Mouse (Mus musculus) WW6 (cell line): ENCODE data around the gene Whrn.

ENCODE experiments used
- DNase-seq: peaks from one replicate; pipeline ENCODE4 v3.0.0-alpha.2; 2013; ENCODE audit warnings: low read depth, low spot score

Whrn gene

DNA sequence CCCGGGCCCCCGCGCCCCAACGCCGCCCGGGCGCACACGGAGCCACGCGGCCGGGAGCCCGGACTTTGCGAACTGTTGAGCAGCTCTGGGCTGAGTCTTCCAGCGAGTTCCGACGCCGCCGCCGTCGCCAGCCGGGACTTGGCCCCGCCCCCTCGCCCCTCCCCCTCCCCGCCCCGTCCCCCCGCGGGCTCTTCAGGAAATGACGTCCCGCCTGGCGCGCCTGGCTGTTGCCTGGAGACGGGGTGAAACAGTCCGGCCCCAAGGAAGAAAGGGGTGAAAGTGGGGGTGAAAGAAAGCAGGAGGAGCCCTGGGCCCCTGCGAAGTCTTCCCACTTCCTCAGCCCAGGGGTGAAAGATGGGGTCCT is at the start of gene Whrn:
Gene Whrn, minus strand, starts transcription at position 77 of the 364 bp plus-strand sequence.
- DNase-seq, result no peak

DNA sequence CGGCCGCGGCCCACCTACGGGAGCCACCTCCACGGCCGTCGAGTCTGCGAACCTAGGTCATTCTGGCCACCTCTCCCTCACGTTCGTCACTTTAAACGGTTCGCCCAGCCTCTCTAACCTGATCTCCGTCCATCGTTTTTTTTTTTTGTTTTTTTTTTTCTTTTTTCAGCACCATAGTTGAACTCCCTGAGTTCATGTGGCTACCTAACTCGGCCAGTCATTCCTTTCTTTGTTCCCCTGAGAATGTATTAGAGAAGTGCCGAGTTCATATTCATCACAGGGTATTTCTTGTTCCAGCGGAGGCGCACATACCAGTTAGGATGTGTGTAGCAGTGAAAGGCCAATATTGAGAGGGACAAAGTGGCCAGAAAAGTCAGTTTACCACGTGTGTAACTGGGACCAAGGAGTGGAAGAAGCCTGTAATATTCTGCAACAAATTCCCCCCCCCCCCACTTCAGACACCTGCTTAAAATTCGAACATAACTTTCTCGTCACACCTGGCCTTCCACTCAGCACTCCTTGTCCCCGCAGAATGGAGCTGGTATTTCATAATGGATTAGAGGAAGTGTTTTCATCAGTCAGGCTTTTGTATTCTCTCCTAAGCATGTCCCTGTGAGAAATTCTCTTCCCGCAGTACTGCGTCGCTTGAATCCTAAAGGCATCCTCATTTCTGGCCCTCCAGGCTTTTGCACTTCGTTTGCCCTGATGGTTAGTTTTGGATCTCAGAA is 49.6 kb upstream of the Whrn start:
- DNase-seq, result no peak

DNA sequence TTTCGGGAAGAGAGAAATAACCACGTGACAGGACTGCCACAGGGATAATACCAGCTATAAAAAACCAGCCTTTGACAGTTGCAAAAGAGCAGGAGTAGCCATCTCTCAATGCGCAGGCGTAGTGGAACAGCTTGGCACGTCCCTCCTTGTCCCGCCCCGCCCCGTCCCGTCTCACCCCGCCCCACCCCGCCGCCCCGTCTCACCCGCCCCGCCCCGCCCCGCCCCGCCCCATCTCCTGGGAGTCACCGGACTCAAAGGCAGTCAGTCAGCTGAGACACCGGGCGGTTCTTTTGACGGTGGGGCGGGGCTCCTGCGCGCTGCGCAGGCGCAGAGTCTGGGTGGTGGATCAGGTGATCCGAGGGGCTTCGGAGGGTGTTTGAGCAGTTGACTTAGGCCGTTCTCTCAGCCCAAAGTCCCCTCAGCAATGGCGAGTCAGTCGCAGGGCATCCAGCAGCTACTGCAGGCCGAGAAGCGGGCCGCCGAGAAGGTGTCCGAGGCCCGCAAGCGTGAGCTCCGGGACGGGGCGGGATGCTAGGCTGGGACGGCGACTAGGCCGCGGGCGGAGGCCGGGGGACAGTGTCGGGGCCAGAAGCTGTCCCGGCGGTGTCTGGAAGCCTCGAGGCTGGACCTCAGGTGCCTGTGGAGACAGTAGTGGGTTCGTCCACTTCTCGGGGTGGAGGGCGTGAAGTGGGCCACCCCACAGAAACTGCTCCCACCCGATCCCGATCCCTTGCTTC is 48.9 kb upstream of the Whrn start, which contains the start of gene Atp6v1g1:
Gene Atp6v1g1, plus strand, starts transcription at position 279 of the 737 bp plus-strand sequence.
- DNase-seq, result peak; percentile 70

DNA sequence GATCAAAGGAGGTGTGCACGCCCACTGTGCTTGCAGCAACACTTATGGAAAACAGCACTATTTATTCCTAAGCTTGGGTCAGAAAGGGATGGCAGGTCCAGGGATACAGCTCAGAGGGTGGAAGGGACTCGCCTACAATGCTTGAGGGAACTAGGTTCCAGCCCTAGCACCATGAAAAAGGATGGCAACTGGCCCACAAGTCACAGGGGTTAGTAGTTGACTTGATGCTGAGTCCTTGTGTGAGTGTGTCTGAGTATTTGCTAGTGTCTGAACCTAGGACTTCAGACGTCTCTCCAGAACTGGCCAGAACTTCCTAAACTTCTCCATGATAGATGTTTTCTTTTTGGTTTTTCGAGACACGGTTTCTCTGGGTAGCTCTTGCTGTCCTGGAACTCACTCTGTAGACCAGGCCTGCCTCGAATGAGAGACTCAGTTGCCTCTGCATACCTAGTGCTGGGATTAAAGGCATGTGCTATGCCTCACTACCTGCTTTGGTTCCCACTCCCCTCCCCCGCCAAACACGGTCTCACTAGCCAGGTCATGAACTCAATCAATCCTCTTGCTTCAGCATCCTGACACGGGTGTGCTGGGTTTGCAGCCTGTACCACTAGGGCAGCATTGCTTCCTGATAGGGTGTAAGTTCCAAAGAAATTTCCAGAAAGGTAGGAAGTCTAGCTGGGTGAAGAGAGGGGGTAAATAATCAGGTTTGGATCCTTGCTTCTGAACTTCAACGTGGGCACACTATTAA is 48.1 kb upstream of the Whrn start:
- DNase-seq, result no peak

DNA sequence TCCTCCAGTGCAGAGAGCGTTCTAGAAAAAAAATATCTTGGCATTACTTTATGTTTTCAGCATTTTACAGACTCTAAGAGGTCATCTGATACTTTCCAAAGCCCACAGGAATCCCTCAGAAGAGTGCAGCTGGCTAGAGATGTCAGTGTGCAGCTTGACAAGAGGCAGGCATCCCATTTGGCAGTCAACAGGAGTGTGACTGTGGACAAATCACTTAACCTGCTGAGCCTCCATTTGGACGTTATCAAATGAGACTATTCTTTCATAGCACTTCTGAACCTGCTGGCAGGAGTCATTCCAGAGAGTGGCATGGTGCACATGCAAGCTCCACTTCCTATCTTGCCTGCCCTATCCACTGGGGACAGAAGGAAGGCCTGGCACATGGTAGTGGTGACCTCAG is 46.4 kb upstream of the Whrn start:
- no peak for DNase-seq

DNA sequence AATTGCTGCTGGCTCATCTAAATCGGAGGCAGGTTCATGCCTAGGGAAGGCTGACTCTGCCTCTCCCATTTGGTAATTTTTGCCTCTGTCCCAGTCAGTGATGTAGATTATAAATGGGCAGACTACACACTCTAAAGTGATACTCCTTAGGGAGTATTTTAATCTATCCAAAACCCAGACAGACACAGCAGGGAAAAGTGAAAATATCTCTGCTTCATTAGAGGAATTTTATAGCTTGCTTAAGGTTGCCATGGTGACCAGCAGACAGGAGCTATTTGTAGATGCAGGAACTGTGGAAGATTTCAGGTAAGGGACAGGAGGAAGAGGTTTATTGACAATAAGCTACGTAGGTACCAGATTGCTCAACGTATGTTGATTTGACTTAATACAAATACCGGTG is 41.8 kb upstream of the Whrn start:
- no peak for DNase-seq

DNA sequence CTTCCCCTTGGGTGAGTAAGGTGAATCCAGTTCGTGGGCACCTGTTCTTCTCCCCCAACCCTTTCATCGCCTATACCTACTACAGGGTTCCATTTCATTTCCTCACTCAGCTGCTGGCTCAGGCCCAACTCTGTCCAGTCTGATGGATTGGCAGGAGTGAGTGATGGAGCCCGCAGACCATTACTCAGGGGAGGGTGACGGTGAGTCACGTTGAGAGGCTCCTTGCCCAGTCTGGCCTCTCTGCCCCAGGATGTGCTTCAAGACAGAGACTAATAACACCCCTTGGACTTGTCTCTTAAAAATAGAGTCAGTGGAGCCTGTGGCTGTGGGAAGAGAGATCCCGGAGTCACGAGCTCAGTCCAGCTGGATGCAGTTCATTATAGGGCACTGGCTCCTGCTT is 34.6 kb upstream of the Whrn start:
- DNase-seq, result no peak

DNA sequence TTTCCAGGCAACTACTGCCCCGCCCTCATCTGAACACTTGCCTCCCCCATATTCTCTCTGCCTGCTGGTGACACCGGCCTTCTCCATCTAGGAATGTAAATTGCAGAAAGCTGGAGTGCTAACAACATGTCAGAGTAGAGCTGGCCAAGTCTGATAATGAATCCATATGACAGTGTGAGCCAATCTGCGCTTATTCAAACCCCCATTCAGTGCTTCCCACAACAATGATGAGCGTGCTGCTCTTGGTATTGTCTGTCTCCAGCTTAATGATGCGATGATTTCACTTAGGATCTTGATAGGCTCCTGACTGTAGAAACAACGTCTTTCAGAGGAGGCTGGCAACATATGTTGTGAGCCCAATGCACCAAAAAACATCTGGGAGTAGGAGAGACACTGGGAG is 33.2 kb upstream of the Whrn start:
- no peak for DNase-seq

DNA sequence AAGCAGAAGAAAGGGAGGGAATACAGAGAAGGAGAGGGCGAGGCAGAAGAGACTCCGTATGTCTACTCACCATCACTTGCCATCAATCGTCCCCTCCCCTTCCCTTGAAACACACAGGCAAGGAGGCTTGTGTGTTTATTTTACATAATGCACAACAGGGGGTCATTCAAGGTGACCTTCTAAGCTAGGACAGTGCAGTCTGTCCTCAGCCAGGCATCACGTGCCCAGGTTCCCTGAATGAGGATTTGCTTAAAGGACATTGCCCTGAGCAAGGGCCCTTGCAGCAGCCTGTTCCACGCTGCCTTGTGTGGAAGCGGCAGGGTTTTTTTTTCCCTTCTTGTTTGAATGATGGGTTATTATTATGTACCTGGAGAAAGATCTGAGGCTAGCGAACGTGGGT is 29.7 kb upstream of the Whrn start:
- no peak for DNase-seq

DNA sequence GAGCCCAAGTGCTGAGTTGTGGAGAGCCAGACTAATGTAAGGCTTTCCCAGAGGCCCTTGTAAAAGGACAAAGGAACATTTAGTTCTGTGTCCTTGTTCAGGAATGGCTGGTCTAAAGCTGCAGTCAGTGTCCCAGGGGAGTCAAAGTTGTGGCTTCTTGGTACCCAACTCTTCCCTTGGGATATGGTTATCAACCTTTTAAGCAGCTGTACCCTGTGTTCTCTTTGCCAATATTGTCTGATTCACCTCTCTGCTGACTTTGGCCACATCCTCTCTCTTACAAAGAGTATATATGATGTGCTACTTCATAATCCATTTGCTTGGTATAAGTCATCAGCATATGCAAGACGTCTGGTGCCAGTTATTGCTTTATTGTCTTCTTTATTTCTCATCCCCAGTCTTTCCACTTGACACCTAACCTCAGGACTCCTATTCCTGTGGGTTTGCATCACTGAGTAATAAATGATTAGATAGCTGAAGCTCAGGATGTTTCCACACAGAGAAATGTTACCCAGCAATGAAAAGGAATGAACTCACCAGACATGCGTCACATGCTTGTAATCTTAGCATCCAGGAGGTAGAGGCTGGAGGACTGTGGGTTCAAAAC is 26.1 kb upstream of the Whrn start:
- DNase-seq, result no peak

DNA sequence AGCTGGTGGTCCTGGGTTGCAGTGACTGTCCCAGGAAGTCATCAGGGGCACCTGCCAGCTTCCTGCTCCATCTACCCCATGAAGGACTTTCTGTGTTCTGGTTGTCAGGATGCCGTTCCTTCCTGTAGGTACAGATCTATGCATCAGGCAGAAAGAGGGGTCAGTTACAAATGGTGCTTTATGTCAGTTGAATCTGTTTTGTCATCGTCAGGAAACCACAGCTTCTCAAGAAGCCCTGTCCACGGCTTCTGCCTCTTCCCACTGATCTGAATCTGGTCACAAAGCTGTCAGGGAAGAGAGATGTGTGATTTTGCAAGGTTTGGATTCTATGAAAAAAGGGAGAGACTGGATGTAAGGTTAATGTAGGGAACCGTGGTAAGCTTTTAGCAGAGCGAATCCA is 19.2 kb upstream of the Whrn start:
- no peak for DNase-seq

DNA sequence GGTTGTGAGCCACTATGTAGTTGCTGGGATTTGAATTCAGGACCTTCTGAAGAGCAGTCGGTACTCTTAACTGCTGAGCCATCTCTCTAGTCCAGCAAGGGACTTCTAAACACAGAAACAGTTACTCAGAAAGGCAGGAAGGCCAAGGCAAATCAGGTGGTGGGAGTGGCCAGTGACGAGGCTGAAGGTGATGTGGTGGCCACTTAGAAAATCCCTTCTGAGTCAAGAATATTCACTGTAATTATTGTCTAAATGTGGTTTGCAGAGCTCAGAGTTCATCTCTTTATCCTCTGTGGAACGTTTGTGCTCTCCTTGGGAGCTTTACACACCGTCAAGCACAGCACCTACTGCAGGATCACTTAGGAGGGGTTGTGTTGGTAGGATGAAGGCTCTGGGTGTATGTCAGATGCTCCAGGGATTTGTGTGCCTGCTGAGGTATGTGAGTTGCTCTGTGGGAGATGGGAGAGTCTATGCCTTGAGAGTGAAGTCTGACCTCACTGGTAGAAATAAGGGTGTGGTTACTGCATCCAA is 18.7 kb upstream of the Whrn start:
- no peak for DNase-seq

DNA sequence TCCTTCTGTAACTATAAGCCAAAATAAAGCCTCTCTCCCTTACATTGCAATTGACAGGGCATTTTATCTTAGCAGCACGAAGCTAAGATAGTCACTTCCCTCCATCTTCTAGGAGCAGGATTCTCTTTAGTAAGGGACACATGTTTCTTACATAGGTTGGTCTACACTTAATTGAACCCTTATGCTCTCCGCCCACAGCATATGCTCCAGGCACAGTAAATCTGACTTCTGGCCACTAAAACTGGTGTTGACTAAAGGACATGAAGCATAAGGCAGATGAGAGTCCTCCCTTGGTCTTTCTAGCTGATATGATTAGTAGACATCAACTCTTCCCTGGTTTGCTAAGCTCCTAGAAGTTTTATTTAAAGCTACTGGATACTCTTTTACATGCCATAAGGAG is 17.1 kb upstream of the Whrn start:
- DNase-seq, result no peak

DNA sequence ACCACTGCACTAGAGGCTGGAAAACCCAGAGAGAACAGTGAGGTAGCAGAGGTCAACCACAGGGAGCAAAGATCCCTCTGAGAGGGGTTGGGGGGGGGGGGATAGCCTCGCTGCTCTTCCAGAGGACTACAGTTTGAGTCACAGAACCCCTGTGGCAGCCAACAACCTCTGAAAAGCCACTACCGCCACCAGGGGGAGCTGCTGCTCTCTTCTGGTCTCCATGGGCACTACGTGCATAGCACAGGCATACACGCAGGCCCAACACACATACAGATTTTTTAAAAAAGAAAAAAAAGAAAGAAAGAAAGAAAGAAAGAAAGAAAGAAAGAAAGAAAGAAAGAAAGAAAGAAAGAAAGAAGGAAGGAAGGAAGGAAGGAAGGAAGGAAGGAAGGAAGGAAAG is 12.4 kb upstream of the Whrn start:
- no peak for DNase-seq

DNA sequence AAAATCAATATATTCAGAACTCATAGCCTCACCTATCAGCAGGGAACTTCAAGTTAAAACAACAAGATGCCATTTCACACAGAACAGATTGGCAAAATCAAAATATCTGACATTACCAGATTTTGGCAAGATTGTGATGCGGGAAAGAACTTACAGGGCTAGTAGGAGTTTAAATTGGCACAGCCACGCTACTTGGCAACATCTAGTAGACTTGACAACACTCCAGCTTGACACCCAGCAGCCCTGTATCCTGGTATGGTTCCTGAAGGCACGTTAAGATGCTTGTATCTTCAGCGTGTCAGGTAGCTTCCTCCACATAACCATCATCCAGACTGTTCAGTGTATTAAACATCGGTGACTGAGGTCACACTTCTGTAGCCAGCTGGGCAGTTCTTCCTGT is 11.7 kb upstream of the Whrn start:
- DNase-seq, result no peak

DNA sequence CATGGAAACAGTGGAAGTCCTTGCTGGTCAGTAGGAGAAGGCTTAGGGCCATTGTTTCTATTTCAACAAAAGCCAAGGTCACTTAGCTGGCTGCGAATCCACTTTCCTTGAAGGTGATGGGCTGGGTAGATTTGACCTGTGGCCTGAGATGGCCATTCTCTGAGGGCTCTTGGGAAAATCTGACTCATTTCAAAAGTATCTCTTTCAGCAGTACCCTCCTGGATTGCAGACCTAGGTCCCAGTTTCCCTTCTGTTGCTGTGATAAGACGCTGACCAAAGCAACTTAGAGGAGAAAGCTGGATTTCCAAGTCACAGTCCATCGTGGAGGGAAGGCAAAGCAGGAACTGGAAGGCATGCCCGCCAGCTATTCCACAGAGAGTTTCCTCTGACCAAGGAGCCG is 8.2 kb upstream of the Whrn start:
- DNase-seq, result no peak

DNA sequence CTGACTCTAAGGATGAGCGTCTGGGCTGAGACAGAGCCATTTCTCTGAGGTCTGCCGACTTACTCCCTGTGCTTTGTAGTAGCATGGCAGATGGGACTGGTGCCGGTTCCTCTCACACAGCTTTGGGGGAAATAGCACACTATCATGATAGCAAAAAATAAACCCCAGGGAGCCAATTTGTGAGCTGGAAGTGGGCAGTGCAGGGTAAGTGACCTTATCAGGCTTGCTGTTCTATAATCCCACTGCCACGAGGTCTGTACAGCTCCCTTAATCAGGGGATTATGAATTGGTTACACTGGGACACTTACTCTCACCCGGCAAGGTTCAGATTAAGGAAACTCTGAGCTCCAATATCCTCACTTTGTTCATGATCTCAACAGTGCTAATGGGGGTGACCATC is 5.3 kb upstream of the Whrn start:
- DNase-seq, result no peak

DNA sequence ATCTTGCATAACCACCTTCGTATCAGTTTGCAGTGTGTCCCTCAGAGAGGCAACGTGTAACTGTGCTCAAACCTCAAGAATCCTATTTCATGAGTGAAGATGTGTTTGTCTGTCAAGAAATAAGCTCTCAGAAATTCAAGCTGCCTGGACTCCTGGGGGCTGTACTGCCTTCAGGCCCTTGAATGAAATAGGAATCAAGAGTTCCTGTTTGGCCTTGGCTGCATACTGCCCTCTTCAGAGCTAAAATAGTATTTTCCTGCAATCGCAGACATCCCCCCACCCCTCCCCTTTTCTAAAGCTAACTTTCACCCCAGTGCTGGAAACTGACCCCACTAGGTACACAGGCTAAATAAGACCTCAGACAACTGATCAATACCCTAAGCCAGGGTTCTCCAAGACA is 2.6 kb upstream of the Whrn start:
- DNase-seq, result no peak

DNA sequence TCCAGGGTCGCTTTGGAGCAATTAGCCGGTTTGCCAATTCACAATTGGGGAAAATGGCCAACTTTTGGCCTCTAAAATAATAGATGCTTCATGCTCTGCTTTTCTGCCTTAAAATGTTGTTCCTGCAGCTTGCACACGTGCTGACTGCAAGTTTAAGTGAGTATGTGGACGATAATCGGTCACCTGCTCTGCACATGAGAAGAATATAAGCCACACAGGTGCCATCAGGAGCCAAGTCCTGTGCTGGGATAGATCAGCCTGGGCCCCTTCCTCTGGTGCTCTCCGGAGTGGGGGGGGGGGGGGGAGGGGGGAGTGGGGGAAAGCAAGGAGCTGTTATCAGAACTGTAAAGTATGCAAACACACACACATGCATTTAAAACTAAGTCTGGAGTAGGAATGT is 521 bp upstream of the Whrn start:
- no peak for DNase-seq

DNA sequence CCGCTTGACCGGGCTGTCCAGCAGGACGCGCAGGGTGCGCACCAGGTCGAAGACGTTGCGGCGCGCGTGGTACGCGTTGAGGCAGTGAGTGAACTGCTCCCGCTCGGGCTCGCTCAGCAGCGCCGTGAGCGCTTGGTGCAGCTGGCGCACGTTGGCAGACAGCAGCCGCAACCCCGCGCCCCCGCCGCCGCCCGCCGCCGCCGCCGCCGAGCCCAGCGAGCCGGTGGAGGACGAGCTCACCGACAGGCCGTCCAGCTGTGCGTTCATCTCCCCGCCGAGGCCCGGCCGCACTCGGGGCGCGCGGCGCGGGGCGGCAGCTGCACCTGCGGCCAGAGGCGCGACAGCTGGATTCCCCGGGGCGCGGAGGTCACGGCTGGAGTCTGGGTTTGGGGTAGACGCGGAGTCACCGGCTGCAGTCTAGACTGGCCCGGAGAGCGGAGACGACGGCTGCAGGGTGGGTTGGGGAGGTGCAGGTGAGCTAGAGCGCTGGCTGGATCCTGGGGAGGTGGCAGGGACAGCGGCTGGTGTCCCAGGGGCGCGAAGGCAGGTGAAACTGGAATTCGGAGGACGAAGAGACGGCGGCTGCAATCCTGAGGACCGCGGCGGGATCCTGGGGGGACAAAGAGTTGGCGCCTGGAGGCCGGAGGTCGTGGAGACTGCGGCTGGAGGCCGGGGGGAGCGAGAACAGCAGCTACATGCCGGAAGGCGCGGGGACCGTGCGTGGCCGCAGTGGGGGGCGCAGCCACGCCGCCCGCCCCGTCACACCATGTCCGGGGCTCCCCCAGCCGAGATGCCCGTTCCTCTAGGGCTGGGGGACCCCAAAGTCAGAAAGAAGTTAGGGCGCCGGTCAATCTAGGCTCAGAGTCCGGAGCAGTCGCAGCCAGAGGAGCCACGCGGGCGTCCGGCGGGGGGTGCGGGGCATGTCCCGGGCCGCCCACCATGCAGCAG is 550 bp downstream of the Whrn start:
- no peak for DNase-seq

DNA sequence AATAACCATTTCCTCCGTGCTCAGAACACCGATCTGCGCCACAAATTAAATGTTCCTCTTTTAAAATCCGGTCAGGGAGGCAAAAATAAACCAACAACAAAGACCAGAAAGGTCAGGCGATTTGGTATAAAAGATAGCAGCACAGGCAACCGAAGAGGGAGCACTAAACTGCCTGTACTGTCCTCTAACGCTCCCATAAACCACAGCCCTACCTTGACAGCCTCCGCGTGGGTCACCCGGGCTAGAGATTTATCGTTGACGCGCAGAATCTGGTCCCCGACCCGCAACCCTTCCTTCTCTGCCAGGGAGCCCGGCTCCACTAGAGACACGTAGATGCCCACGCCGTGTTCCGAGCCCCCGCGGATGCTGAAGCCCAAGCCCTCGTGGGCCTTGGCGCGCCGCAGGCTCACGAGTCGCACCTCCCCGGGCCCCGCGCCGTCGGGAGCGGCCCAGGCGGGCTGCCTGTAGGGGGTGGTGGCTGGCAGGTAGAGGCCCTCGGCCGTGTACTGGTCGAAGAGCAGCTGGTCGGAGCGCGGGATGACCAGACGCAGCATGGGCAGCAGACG is 1.3 kb downstream of the Whrn start:
- DNase-seq, result no peak
